In the genomic region with DNA sequence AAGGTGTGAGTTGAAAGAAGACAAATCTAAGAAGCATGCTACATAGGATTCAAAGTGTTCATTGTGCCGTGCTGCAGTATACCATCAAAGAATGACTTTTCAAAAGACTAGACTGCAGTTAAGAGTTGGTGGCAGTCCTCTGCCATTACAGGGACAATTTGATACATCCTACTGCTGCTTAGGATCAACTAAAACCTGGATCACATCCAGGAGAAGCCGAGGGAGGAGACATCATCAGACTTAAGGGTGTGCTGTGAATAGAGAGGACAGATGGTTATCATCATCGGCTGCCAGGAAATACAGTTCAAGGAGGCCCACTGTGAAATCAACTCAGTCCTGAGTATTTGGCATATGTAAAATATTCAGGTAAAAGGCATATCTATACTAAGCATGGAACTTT, we compare ENCODE assay signal across 18 mouse cellular contexts.
DNase-seq lines count a peak whose midpoint lies in the region; ATAC-seq and TF ChIP-seq lines count a peak whose summit lies in the region.
"Had no signal": no experiment of that assay in that cellular context is flagged by ENCODE, and none has a peak within 500 bp of the region (broad histone marks: within the 10 kb centered on the region; RNA-seq: fewer than 3 reads in every experiment).

No protein-coding gene starts in this region.

- no peak overlapping the region for H3K4me2 ChIP-seq in embryonic facial prominence, embryonic 11.5 days (ENCODE audit: low read depth, low read length)
- H3K4me2 ChIP-seq: heart, embryonic 15.5 days; liver, embryonic 13.5 days; neural tube, embryonic 13.5 days had no signal

- peak; percentile 13 for DNase-seq in embryonic facial prominence, embryonic 11.5 days (ENCODE audit: low spot score)
- no peak for DNase-seq in embryonic facial prominence, embryonic 10.5 days (ENCODE audit: low spot score)
- peak; percentile 2 to 6 for DNase-seq in left cerebral cortex, adult 18-20 months (ENCODE audit: low spot score in 2 of 2)
- DNase-seq in left cerebral cortex, adult 2 months (ENCODE audit: extremely low spot score in 1 of 2, low spot score in 2 of 2): no peak
- DNase-seq in MN1 (ENCODE audit: low spot score): peak; percentile 60
- peak; percentile 78 to 82 for DNase-seq in cerebellum, postnatal 10 days
- DNase-seq in thymus, postnatal 4 days: no peak
- DNase-seq: adrenal gland, postnatal 10 days; embryo, embryonic 11 days; gastrocnemius, postnatal 14 days; heart, adult 2 months; kidney, adult 2 months; liver, embryonic 13.5 days; lung, postnatal 14 days; thymus, postnatal 25 days had no signal

- no peak for ATAC-seq in embryonic facial prominence, embryonic 11.5 days (replicated peaks; ENCODE audit: insufficient number of reproducible peaks, low FRiP score, low TSS enrichment, low read depth)

- H3K4me1 ChIP-seq in embryonic facial prominence, embryonic 11.5 days (ENCODE audit: control insufficient read depth, insufficient read depth, low read length): no peaks in the 10 kb centered on the region
- H3K4me1 ChIP-seq in embryonic facial prominence, embryonic 10.5 days: no peaks in the 10 kb centered on the region
- H3K4me1 ChIP-seq: heart, embryonic 15.5 days; liver, embryonic 13.5 days; neural tube, embryonic 13.5 days had no signal

- H3K9me3 ChIP-seq in embryonic facial prominence, embryonic 11.5 days (replicated peaks; ENCODE audit: control insufficient read depth, low read length): no peaks in the 10 kb centered on the region
- H3K9me3 ChIP-seq in embryonic facial prominence, embryonic 10.5 days: no peaks in the 10 kb centered on the region
- H3K9me3 ChIP-seq: heart, embryonic 15.5 days; liver, embryonic 13.5 days; neural tube, embryonic 13.5 days had no signal

- H3K4me3 ChIP-seq in embryonic facial prominence, embryonic 11.5 days (ENCODE audit: low read depth, low read length): no peak overlapping the region
- H3K4me3 ChIP-seq in embryonic facial prominence, embryonic 10.5 days: no peak overlapping the region
- no peak overlapping the region for H3K4me3 ChIP-seq in left cerebral cortex, adult 2 months
- H3K4me3 ChIP-seq: heart, adult 2 months; heart, embryonic 15.5 days; liver, embryonic 13.5 days; neural tube, embryonic 13.5 days had no signal

- H3K9ac ChIP-seq in embryonic facial prominence, embryonic 11.5 days (replicated peaks; ENCODE audit: low read length): no peak overlapping the region
- H3K9ac ChIP-seq: heart, embryonic 15.5 days; liver, embryonic 13.5 days; neural tube, embryonic 13.5 days had no signal

- 52% methylated on average over 3 of the region's 3 CpGs for WGBS in embryonic facial prominence, embryonic 11.5 days
- WGBS in embryonic facial prominence, embryonic 10.5 days: 71% methylated on average over 3 of the region's 3 CpGs

- no peak for TF ChIP-seq CTCF in left cerebral cortex, adult 2 months (IDR thresholded peaks at IDR 0.05)

- H3K27me3 ChIP-seq in embryonic facial prominence, embryonic 11.5 days (ENCODE audit: control insufficient read depth, insufficient read depth, low read length): no peaks in the 10 kb centered on the region
- no peaks in the 10 kb centered on the region for H3K27me3 ChIP-seq in embryonic facial prominence, embryonic 10.5 days (replicated peaks; ENCODE audit: low read depth, poor library complexity, severe bottlenecking)
- H3K27me3 ChIP-seq: heart, embryonic 15.5 days; liver, embryonic 13.5 days; neural tube, embryonic 13.5 days had no signal

- intact Hi-C loops in left cerebral cortex, adult 2 months (cut with DNase I): loop anchor here (10.0 kb wide), 1 partner anchor 387 kb away; the partner anchor contains the start of gene Slco3a1

- no peaks in the 10 kb centered on the region for H3K36me3 ChIP-seq in embryonic facial prominence, embryonic 11.5 days (replicated peaks; ENCODE audit: control insufficient read depth, insufficient read depth, low read depth, low read length)
- no peaks in the 10 kb centered on the region for H3K36me3 ChIP-seq in embryonic facial prominence, embryonic 10.5 days (replicated peaks)
- H3K36me3 ChIP-seq: heart, embryonic 15.5 days; liver, embryonic 13.5 days; neural tube, embryonic 13.5 days had no signal

- H3K27ac ChIP-seq in embryonic facial prominence, embryonic 11.5 days (replicated peaks; ENCODE audit: low read depth, low read length): no peak overlapping the region
- H3K27ac ChIP-seq in embryonic facial prominence, embryonic 10.5 days (replicated peaks): no peak overlapping the region
- H3K27ac ChIP-seq in left cerebral cortex, adult 2 months: no peak overlapping the region; the same call in 1 of the 2 replicates
- H3K27ac ChIP-seq: heart, adult 2 months; heart, embryonic 15.5 days; liver, embryonic 13.5 days; neural tube, embryonic 13.5 days; stomach, postnatal 0 days had no signal

Comparison
In these comparisons a context has a peak if more than half of its experiments do, and no peak if none do; other contexts are left out.
1. DNase-seq: peak in embryonic facial prominence, embryonic 11.5 days (single experiment), left cerebral cortex, adult 18-20 months (2 of 2), MN1 (single experiment) and cerebellum, postnatal 10 days (2 of 2); none in embryonic facial prominence, embryonic 10.5 days (single experiment), left cerebral cortex, adult 2 months (0 of 2) and thymus, postnatal 4 days (single experiment).